In genomic region chr9:35443618-35444511, GRCm38 (mm10) we compare ENCODE assay signal across 15 mouse cellular contexts. TPM values are rescaled to one million over a fixed set of nuclear protein-coding genes. Genes with fewer than 3 reads are reported as not detected.
A peak's percentile ranks its signal among the peaks of the same experiment; 100 is the strongest.
DNase-seq lines count a peak whose midpoint lies in the region; ATAC-seq and TF ChIP-seq lines count a peak whose summit lies in the region.
"Had no signal": no experiment of that assay in that cellular context is flagged by ENCODE, and none has a peak within 500 bp of the region (broad histone marks: within the 10 kb centered on the region; RNA-seq: fewer than 3 reads in every experiment).

No protein-coding gene starts in this region.

- H3K36me3 ChIP-seq in hindbrain, embryonic 15.5 days, result no peaks in the 10 kb centered on the region
- no peaks in the 10 kb centered on the region for H3K36me3 ChIP-seq in hindbrain, embryonic 12.5 days
- peaks cover 11% of the 10 kb centered on the region for H3K36me3 ChIP-seq in embryonic facial prominence, embryonic 10.5 days (replicated peaks)
- H3K36me3 ChIP-seq in limb, embryonic 15.5 days, result peaks cover 9% of the 10 kb centered on the region; the same call in 1 of the 2 replicates
- H3K36me3 ChIP-seq: neural tube, embryonic 13.5 days had no signal

- peak; percentile 43 to 63 for DNase-seq in cerebellum, adult 2 months
- DNase-seq in cerebellum, postnatal 4 days (ENCODE audit: low spot score in 2 of 2), result no peak
- peak; percentile 71 for DNase-seq in embryonic facial prominence, embryonic 10.5 days (ENCODE audit: low spot score)
- DNase-seq in layer of hippocampus, postnatal 10 days (ENCODE audit: low spot score in 2 of 2), result no peak
- no peak for DNase-seq in kidney, postnatal 14 days
- DNase-seq: adrenal gland, postnatal 10 days; gastrocnemius, adult 2 months; heart, postnatal 36 days; layer of hippocampus, postnatal 36 days had no signal

- TF ChIP-seq POLR2A in cerebellum, adult 2 months (IDR thresholded peaks at IDR 0.05; ENCODE audit: borderline replicate concordance, insufficient read depth, low read length), result no peak

- TF ChIP-seq CTCF in cerebellum, adult 2 months (IDR thresholded peaks at IDR 0.05; ENCODE audit: borderline replicate concordance, insufficient read depth, low read depth, low read length), result no peak

- H3K27ac ChIP-seq in cerebellum, adult 2 months (ENCODE audit: insufficient read depth, low read length), result no peak overlapping the region
- no peak overlapping the region for H3K27ac ChIP-seq in hindbrain, embryonic 15.5 days (replicated peaks)
- no peak overlapping the region for H3K27ac ChIP-seq in hindbrain, embryonic 12.5 days
- peak overlapping the region; percentile 66 for H3K27ac ChIP-seq in embryonic facial prominence, embryonic 10.5 days (replicated peaks)
- H3K27ac ChIP-seq in limb, embryonic 15.5 days, result peak overlapping the region; percentile 47; the same call in 1 of the 2 replicates
- H3K27ac ChIP-seq: gastrocnemius, adult 2 months; heart, embryonic 10.5 days; neural tube, embryonic 13.5 days had no signal

- 62% methylated on average over 13 of the region's 13 CpGs for WGBS in cerebellum, adult 2 months
- 45% methylated on average over 13 of the region's 13 CpGs for WGBS in hindbrain, embryonic 15.5 days
- WGBS in hindbrain, embryonic 12.5 days, result 30% methylated on average over 13 of the region's 13 CpGs
- 18% methylated on average over 13 of the region's 13 CpGs for WGBS in embryonic facial prominence, embryonic 10.5 days
- WGBS in limb, embryonic 15.5 days, result 46% methylated on average over 13 of the region's 13 CpGs

- H3K4me2 ChIP-seq in hindbrain, embryonic 15.5 days, result no peak overlapping the region
- no peak overlapping the region for H3K4me2 ChIP-seq in hindbrain, embryonic 12.5 days (replicated peaks)
- H3K4me2 ChIP-seq in limb, embryonic 15.5 days, result no peak overlapping the region
- H3K4me2 ChIP-seq: neural tube, embryonic 13.5 days had no signal

- no peaks in the 10 kb centered on the region for H3K9me3 ChIP-seq in hindbrain, embryonic 15.5 days
- no peaks in the 10 kb centered on the region for H3K9me3 ChIP-seq in hindbrain, embryonic 12.5 days (replicated peaks)
- no peaks in the 10 kb centered on the region for H3K9me3 ChIP-seq in embryonic facial prominence, embryonic 10.5 days
- no peaks in the 10 kb centered on the region for H3K9me3 ChIP-seq in limb, embryonic 15.5 days
- H3K9me3 ChIP-seq: heart, embryonic 10.5 days; neural tube, embryonic 13.5 days had no signal

- H3K9ac ChIP-seq in hindbrain, embryonic 15.5 days, result no peak overlapping the region
- H3K9ac ChIP-seq in hindbrain, embryonic 12.5 days, result no peak overlapping the region
- H3K9ac ChIP-seq in limb, embryonic 15.5 days, result no peak overlapping the region
- H3K9ac ChIP-seq: neural tube, embryonic 13.5 days had no signal

- no peak overlapping the region for H3K4me3 ChIP-seq in cerebellum, adult 2 months (replicated peaks; ENCODE audit: insufficient read depth, low read depth, low read length)
- H3K4me3 ChIP-seq in hindbrain, embryonic 15.5 days, result no peak overlapping the region
- no peak overlapping the region for H3K4me3 ChIP-seq in hindbrain, embryonic 12.5 days
- peak overlapping the region; percentile 28; the same call in 1 of the 2 replicates for H3K4me3 ChIP-seq in embryonic facial prominence, embryonic 10.5 days
- H3K4me3 ChIP-seq in limb, embryonic 15.5 days, result no peak overlapping the region
- H3K4me3 ChIP-seq: gastrocnemius, adult 2 months; heart, embryonic 10.5 days; neural tube, embryonic 13.5 days had no signal

- H3K27me3 ChIP-seq in cerebellum, adult 2 months (ENCODE audit: control insufficient read depth, insufficient read depth, low read length), result no peaks in the 10 kb centered on the region
- no peaks in the 10 kb centered on the region for H3K27me3 ChIP-seq in hindbrain, embryonic 15.5 days
- H3K27me3 ChIP-seq in hindbrain, embryonic 12.5 days, result peaks cover 6% of the 10 kb centered on the region; the same call in 1 of the 2 replicates
- H3K27me3 ChIP-seq in embryonic facial prominence, embryonic 10.5 days (replicated peaks; ENCODE audit: low read depth, poor library complexity, severe bottlenecking), result peaks cover 55% of the 10 kb centered on the region
- no peaks in the 10 kb centered on the region for H3K27me3 ChIP-seq in limb, embryonic 15.5 days
- H3K27me3 ChIP-seq: neural tube, embryonic 13.5 days had no signal

- ATAC-seq in hindbrain, embryonic 15.5 days (ENCODE audit: low FRiP score, low read depth), result 0 out of 2 replicates have a peak, but pooled peaks have one; percentile 19
- no peak for ATAC-seq in hindbrain, embryonic 12.5 days (ENCODE audit: low FRiP score)
- no peak for ATAC-seq in limb, embryonic 15.5 days (ENCODE audit: insufficient number of reproducible peaks, low FRiP score, low TSS enrichment, low read depth)
- ATAC-seq: lung, postnatal 0 days had no signal

- H3K4me1 ChIP-seq in cerebellum, adult 2 months (ENCODE audit: control insufficient read depth, insufficient read depth, low read length), result peaks cover 15% of the 10 kb centered on the region
- H3K4me1 ChIP-seq in hindbrain, embryonic 15.5 days (replicated peaks), result peaks cover 20% of the 10 kb centered on the region; the same call in 1 of the 2 replicates
- H3K4me1 ChIP-seq in hindbrain, embryonic 12.5 days, result peaks cover 27% of the 10 kb centered on the region
- peaks cover 44% of the 10 kb centered on the region for H3K4me1 ChIP-seq in embryonic facial prominence, embryonic 10.5 days
- H3K4me1 ChIP-seq in limb, embryonic 15.5 days, result peaks cover 36% of the 10 kb centered on the region

RNA-seq across cellular contexts. Expression of gene Cdon, which starts 22.9 kb away (rescaled TPM):
- polyA plus RNA-seq in cerebellum, adult 2 months (2012; rRNA removed), result 13.2 and 15.6 TPM in 2 replicates
- 2.8 and 5.2 TPM in 2 replicates for polyA plus RNA-seq in hindbrain, embryonic 15.5 days (2015; fragmentation: Nextera tagmentation; extraction: Ambion mirVana)
- polyA plus RNA-seq in hindbrain, embryonic 12.5 days (2016; fragmentation: Nextera tagmentation; extraction: Ambion mirVana), result 15.8 and 21.5 TPM in 2 replicates
- polyA plus RNA-seq in embryonic facial prominence, embryonic 10.5 days (2016; fragmentation: Nextera tagmentation; extraction: Ambion mirVana), result 9.1 and 9.9 TPM in 2 replicates
- 28.6 and 35.9 TPM in 2 replicates for polyA plus RNA-seq in limb, embryonic 15.5 days (2015; fragmentation: Nextera tagmentation; extraction: Ambion mirVana)
- 10 to 100 TPM in 1 of 2 experiments, 1 to 10 TPM in 1; 9.8 to 11.5 TPM for total RNA-seq in layer of hippocampus, postnatal 10 days (2021)

Comparison
In these comparisons a context has a peak if more than half of its experiments do, and no peak if none do; other contexts are left out.
1. DNase-seq: peak in cerebellum, adult 2 months (2 of 2) and embryonic facial prominence, embryonic 10.5 days (single experiment); none in cerebellum, postnatal 4 days (0 of 2), layer of hippocampus, postnatal 10 days (0 of 2) and kidney, postnatal 14 days (single experiment).
2. H3K27ac ChIP-seq: peak in embryonic facial prominence, embryonic 10.5 days (single experiment) and limb, embryonic 15.5 days (single experiment); none in cerebellum, adult 2 months (single experiment), hindbrain, embryonic 15.5 days (single experiment) and hindbrain, embryonic 12.5 days (single experiment).